Mouse (Mus musculus) embryonic facial prominence, embryonic 12.5 days (tissue): Measurements from ENCODE around the gene Creb3l4. TPM values are rescaled to one million over a fixed set of nuclear protein-coding genes. Genes with fewer than 3 reads are reported as not detected.
"Not testable (repeated sequence)": the region's sequence is repeated elsewhere in the genome, so short reads cannot be mapped to it uniquely, and the experiment has no call there.

ENCODE experiments used
- ATAC-seq: fragments of 200-750 bp; cut with Nextera tagmentation; 2 replicates; pipeline ENCODE4 v1.8.0; 2017; ENCODE audit not compliant: insufficient number of reproducible peaks, insufficient read depth, low FRiP score, low TSS enrichment
- H3K27ac ChIP-seq: fragments of 300-500 bp; sonication (generic); 2 replicates; pipeline ENCODE4 v1.5.1; 2016; ENCODE audit warnings: mild to moderate bottlenecking
- H3K27me3 ChIP-seq: fragments of 300-500 bp; sonication (generic); 2 replicates; pipeline ENCODE4 v1.6.1; 2016; ENCODE audit warnings: mild to moderate bottlenecking, moderate library complexity
- H3K36me3 ChIP-seq: fragments of 300-500 bp; sonication (generic); 2 replicates; pipeline ENCODE4 v1.6.1; 2016; ENCODE audit warnings: mild to moderate bottlenecking
- H3K4me1 ChIP-seq: fragments of 300-500 bp; sonication (generic); 2 replicates; pipeline ENCODE4 v1.6.1; 2016
- H3K4me2 ChIP-seq: fragments of 300-500 bp; sonication (generic); replicated peaks from 2 replicates; pipeline ENCODE4 v1.6.1; 2016; ENCODE audit warnings: mild to moderate bottlenecking, moderate library complexity
- H3K4me3 ChIP-seq: fragments of 300-500 bp; sonication (generic); 2 replicates; pipeline ENCODE4 v1.5.1; 2016; ENCODE audit warnings: mild to moderate bottlenecking
- H3K9ac ChIP-seq: fragments of 300-500 bp; sonication (generic); 2 replicates; pipeline ENCODE4 v1.6.1; 2016; ENCODE audit warnings: mild to moderate bottlenecking, moderate library complexity
- H3K9me3 ChIP-seq: fragments of 300-500 bp; sonication (generic); 2 replicates; pipeline ENCODE4 v1.6.1; 2016; ENCODE audit warnings: mild to moderate bottlenecking, moderate library complexity
- WGBS: fragments of 180-500 bp; shearing (Covaris S2); methylation state at CpG from one replicate; pipeline ENCODE4 v1.1.7; 2016; 5-methylcytosine and 5-hydroxymethylcytosine counted together
- polyA plus RNA-seq: library from polyadenylated mRNA; unstranded; fragments of >200 nt; fragmentation: Nextera tagmentation; extraction: Ambion mirVana; gene quantifications from 2 replicates; pipeline ENCODE4 v1.2.1, GENCODE M21; 2016

Creb3l4 gene
- polyA plus RNA-seq, result 8.5 and 9.7 TPM in 2 replicates

GRCm38 (mm10) chr3:90242984-90243775, at the start of gene Creb3l4:
TSS of gene Creb3l4 (minus strand) at chr3:90243512.
- Histone ChIP-seq H3K9me3 (no peaks in the 10 kb centered on the region), H3K27ac (peak within 1 kb of the TSS; percentile 86), H3K9ac (peak within 1 kb of the TSS; percentile 25; the same call in 1 of the 2 replicates), H3K4me2 (peak within 1 kb of the TSS; percentile 64), H3K27me3 (no peaks in the 10 kb centered on the region), H3K36me3 (no peaks in the 10 kb centered on the region), H3K4me1 (peaks cover 19% of the 10 kb centered on the region; the same call in 1 of the 2 replicates), H3K4me3 (peak within 1 kb of the TSS; percentile 35)
- ATAC-seq, result peak; percentile 76
- 5% methylated on average over 19 of the region's 19 CpGs for WGBS

DNA sequence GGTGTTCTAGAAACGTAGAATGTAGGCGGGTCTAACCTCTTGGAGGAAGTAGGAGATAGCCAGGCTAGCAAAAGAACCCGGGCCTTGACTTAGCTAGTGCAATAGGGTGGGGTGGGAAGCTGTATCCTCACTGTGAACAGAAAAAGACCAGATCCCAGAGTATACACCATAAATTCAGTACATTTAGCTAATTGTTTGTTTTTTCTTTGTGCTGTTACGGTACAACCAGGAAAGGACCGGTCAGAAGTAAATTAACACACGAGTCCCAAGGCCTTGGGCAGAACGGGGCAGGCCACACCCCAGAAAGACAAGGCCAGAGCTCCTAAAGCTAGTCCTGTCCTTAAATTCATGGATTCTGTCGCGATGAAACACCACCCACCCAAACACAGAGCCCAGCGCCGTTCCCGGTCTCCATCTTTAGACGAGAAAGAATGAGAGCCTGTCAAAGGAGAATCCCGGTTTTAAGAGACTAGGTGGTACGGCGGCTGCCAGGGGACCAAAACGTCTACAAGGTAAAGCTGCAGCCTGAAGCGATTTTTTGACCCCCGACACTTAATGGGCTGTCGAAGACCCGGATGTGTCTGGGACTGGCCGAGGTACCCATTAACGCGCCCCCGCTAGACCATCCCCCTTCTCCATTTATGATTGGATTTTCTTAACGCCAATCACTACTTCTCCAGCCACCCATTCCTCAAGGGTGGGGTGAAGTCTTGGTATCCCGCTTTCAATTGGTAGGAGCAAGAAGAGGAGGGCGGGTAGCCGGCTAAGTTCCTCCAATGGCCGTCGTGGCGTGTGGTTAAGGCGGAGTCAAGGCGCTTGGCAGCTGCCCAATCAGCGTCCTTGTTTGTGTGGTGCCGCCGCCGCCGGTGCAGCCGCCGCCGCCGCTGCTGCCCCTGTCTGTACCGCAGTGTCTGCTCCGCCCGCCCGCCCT, 49.3 kb upstream of the Creb3l4 start, which contains the start of gene Gatad2b:
Gene Gatad2b (plus strand): TSS at position 834 of the 931 bp plus-strand sequence.
- Histone ChIP-seq H3K4me1 (peaks cover 11% of the 10 kb centered on the region), H3K27me3 (no peaks in the 10 kb centered on the region), H3K4me2 (peak within 1 kb of the TSS; percentile 66), H3K27ac (peak within 1 kb of the TSS; percentile 97), H3K4me3 (peak within 1 kb of the TSS; percentile 69), H3K36me3 (no peaks in the 10 kb centered on the region), H3K9ac (peak within 1 kb of the TSS; percentile 74), H3K9me3 (no peaks in the 10 kb centered on the region)
- peak; percentile 98 for ATAC-seq
- WGBS, result under 1% methylated on average over 45 of the region's 47 CpGs

- H3K9ac ChIP-seq, result peak overlapping the region; percentile 74
- no peaks in the 10 kb centered on the region for H3K27me3 ChIP-seq
- ATAC-seq, result no peak
- peaks cover 11% of the 10 kb centered on the region for H3K4me1 ChIP-seq
- 38% methylated on average over 2 of the region's 2 CpGs for WGBS
- no peaks in the 10 kb centered on the region for H3K36me3 ChIP-seq
- peak overlapping the region; percentile 58 for H3K4me2 ChIP-seq
- no peaks in the 10 kb centered on the region for H3K9me3 ChIP-seq
- H3K4me3 ChIP-seq, result peak overlapping the region; percentile 69
- peak overlapping the region; percentile 97 for H3K27ac ChIP-seq
Measured at GRCm38 (mm10) chr3:90291982-90292344, 48.7 kb upstream of the Creb3l4 start.

- Histone ChIP-seq H3K4me2 (no peak overlapping the region), H3K4me3 (no peak overlapping the region), H3K4me1 (peaks cover 11% of the 10 kb centered on the region), H3K27me3 (no peaks in the 10 kb centered on the region), H3K27ac (no peak overlapping the region), H3K36me3 (no peaks in the 10 kb centered on the region), H3K9me3 (no peaks in the 10 kb centered on the region), H3K9ac (no peak overlapping the region)
- ATAC-seq, result no peak
- 81% methylated on average over 1 of the region's 1 CpGs for WGBS
Measured at GRCm38 (mm10) chr3:90290602-90291001, 47.3 kb upstream of the Creb3l4 start.

GRCm38 (mm10) chr3:90289403-90289802, 46.1 kb upstream of the Creb3l4 start:
- not testable (repeated sequence) for H3K36me3 ChIP-seq, H3K4me3 ChIP-seq, H3K9me3 ChIP-seq, H3K27me3 ChIP-seq, ATAC-seq, H3K9ac ChIP-seq, H3K27ac ChIP-seq, H3K4me2 ChIP-seq, H3K4me1 ChIP-seq
- 66% methylated on average over 3 of the region's 3 CpGs for whole genome bisulfite sequencing

DNA sequence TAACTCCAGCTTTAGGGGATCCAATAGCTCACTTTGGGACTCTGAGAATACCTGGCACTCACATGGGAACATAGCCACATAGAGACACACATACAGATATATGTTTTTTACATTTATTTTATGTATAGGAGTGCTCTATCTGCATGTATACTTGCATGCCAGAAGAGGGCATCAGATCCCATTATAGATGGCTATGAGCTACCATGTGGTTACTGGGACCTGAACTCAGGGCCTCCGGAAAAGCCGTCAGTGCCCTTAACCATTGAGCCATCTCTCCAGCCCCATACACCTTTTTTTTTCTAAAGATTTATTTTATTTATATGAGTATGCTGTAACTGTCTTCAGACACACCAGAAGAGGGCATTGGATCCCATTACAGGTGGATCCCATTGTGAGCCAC, 40.8 kb upstream of the Creb3l4 start:
- no peak overlapping the region for H3K9ac ChIP-seq
- no peak overlapping the region for H3K27ac ChIP-seq
- WGBS, result 91% methylated on average over 2 of the region's 2 CpGs
- H3K27me3 ChIP-seq, result no peaks in the 10 kb centered on the region
- H3K9me3 ChIP-seq, result no peaks in the 10 kb centered on the region
- H3K4me3 ChIP-seq, result no peak overlapping the region
- no peak for ATAC-seq
- H3K4me1 ChIP-seq, result no peaks in the 10 kb centered on the region
- peaks cover 19% of the 10 kb centered on the region for H3K36me3 ChIP-seq
- no peak overlapping the region for H3K4me2 ChIP-seq

- no peaks in the 10 kb centered on the region for H3K4me1 ChIP-seq
- no peak overlapping the region for H3K4me3 ChIP-seq
- H3K27ac ChIP-seq, result no peak overlapping the region
- no peak overlapping the region for H3K9ac ChIP-seq
- H3K4me2 ChIP-seq, result no peak overlapping the region
- no peak for ATAC-seq
- H3K9me3 ChIP-seq, result no peaks in the 10 kb centered on the region
- WGBS, result 62% methylated on average over 9 of the region's 9 CpGs
- peaks cover 42% of the 10 kb centered on the region for H3K36me3 ChIP-seq
- H3K27me3 ChIP-seq, result no peaks in the 10 kb centered on the region
Measured at GRCm38 (mm10) chr3:90280708-90281107, 37.4 kb upstream of the Creb3l4 start.

DNA sequence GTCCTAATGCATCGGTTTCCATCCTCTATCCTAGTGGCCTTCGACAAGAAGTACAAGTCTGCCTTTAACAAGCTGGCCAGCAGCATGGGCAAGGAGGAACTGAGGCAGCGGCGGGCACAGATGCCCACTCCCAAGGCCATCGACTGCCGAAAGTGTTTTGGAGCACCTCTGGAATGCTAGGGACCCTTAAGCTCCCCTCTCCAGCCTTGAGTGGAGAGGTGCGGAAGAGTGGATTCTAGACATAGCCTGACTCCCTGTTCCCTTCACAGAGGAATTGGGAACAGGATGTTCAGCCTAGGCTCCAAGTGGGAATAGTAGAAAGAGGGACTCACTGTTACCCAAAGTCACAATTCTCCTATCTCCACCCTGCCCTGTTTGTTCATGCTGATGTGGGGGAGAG, 36.4 kb upstream of the Creb3l4 start:
- no peaks in the 10 kb centered on the region for H3K27me3 ChIP-seq
- no peak overlapping the region for H3K9ac ChIP-seq
- no peaks in the 10 kb centered on the region for H3K9me3 ChIP-seq
- 94% methylated on average over 7 of the region's 7 CpGs for WGBS
- H3K36me3 ChIP-seq, result peaks cover 48% of the 10 kb centered on the region
- H3K4me2 ChIP-seq, result no peak overlapping the region
- no peak for ATAC-seq
- no peak overlapping the region for H3K4me3 ChIP-seq
- H3K27ac ChIP-seq, result no peak overlapping the region
- no peaks in the 10 kb centered on the region for H3K4me1 ChIP-seq

GRCm38 (mm10) chr3:90279216-90279615, 35.9 kb upstream of the Creb3l4 start:
- Histone ChIP-seq H3K4me1 (no peaks in the 10 kb centered on the region), H3K4me3 (no peak overlapping the region), H3K9ac (no peak overlapping the region), H3K27ac (no peak overlapping the region), H3K27me3 (no peaks in the 10 kb centered on the region), H3K4me2 (no peak overlapping the region), H3K36me3 (peaks cover 49% of the 10 kb centered on the region), H3K9me3 (no peaks in the 10 kb centered on the region)
- ATAC-seq, result no peak
- 92% methylated on average over 9 of the region's 9 CpGs for WGBS

DNA sequence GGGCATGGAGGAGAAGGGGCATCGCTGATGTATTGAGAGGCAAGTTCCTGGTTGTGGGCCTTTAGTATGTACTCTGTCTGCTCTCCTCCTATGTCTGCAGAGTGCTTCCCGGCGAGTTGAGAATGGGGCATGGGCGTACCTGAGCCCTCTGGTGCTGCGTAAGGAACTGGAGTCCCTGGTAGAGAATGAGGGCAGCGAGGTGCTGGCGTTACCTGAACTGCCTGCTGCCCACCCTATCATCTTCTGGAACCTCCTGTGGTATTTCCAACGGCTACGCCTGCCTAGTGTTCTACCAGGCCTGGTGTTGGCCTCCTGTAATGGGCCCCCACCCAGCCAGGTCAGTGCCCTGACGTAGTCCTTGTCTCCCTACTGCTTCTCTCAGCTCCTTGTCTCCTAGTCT, 34.9 kb upstream of the Creb3l4 start:
- Histone ChIP-seq H3K36me3 (peaks cover 55% of the 10 kb centered on the region), H3K27ac (no peak overlapping the region), H3K4me1 (no peaks in the 10 kb centered on the region), H3K9ac (no peak overlapping the region), H3K4me2 (no peak overlapping the region), H3K9me3 (no peaks in the 10 kb centered on the region), H3K4me3 (no peak overlapping the region), H3K27me3 (no peaks in the 10 kb centered on the region)
- no peak for ATAC-seq
- 93% methylated on average over 10 of the region's 10 CpGs for WGBS

DNA sequence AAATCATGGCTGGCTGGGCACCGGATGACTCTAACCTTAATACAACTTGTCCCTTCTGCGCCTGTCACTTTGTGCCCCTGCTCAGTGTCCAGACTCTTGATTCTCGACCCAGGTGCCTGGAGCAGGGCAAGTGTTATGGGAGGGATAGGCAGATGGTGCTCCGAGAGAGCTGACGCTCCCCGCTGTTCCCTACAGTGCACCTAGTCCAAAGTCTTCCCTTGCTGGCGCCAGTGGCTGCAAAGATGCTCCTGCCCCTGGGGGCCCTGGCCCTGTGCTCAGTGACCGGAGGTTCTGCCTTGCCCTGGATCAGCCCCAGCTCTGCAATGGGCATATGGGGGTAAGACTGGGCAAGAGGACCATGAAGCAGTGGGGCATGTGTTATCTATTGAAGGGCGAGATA, 34.5 kb upstream of the Creb3l4 start:
- no peaks in the 10 kb centered on the region for H3K4me1 ChIP-seq
- ATAC-seq, result no peak
- H3K9ac ChIP-seq, result no peak overlapping the region
- peaks cover 56% of the 10 kb centered on the region for H3K36me3 ChIP-seq
- no peak overlapping the region for H3K27ac ChIP-seq
- H3K4me2 ChIP-seq, result no peak overlapping the region
- WGBS, result 93% methylated on average over 9 of the region's 9 CpGs
- H3K4me3 ChIP-seq, result no peak overlapping the region
- no peaks in the 10 kb centered on the region for H3K27me3 ChIP-seq
- H3K9me3 ChIP-seq, result no peaks in the 10 kb centered on the region
